Mouse (Mus musculus) cerebellum, adult 9-11 months (tissue): Measurements from ENCODE around the gene Anks4b.

Experiments
- DNase-seq: peaks from one replicate; pipeline ENCODE4 v3.0.0; 2022

Gene Anks4b

DNA sequence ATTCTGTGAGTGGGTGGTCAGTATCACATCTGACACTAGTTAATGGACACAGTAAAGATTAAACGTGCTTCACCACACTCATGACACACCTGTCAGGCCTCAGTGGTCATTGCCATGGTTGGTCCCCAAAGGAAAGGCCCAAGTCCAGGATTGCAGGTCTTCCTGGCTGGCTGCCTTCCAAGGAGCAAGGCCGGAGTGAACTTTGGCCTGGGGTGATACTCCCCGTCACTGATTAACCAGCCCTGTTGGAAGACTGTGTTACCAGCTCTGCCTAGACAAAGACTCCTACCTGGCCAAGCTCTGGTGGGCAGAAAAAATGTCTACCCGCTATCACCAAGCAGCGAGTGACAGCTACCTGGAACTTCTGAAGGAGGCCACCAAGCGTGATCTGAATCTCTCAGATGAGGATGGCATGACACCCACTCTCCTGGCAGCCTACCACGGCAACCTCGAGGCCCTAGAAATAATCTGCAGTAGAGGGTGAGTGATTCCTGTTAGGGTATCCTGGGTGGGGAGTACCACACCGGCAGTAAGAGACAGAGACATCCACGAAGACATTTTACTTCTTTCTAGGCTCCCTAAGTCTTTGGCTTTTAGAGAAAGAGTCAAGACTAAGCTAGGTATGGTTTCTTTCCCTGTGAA is at the start of gene Anks4b:
Gene Anks4b, plus strand, starts transcription at position 256 of the 642 bp plus-strand sequence.
- no peak for DNase-seq

DNA sequence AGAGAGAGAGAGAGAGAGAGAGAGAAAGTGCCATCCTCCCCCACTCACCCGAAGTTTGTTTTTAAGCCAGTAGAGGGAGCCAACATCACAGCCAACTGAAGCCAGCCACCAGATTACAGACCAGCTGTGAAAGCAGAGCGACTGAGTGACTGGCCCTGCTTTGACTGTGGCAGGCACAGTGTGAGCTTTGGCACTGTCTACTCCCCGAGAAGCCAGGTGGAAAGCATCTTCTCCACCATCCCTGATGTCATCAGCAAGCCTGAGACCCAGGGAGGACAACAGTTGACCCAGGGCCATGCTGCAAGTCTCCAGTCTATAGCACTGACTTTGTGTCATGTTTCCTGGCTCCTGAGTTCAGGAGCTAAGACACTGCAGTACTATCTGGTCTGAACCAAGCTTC is 48.8 kb upstream of the Anks4b start:
- peak; percentile 57 for DNase-seq

DNA sequence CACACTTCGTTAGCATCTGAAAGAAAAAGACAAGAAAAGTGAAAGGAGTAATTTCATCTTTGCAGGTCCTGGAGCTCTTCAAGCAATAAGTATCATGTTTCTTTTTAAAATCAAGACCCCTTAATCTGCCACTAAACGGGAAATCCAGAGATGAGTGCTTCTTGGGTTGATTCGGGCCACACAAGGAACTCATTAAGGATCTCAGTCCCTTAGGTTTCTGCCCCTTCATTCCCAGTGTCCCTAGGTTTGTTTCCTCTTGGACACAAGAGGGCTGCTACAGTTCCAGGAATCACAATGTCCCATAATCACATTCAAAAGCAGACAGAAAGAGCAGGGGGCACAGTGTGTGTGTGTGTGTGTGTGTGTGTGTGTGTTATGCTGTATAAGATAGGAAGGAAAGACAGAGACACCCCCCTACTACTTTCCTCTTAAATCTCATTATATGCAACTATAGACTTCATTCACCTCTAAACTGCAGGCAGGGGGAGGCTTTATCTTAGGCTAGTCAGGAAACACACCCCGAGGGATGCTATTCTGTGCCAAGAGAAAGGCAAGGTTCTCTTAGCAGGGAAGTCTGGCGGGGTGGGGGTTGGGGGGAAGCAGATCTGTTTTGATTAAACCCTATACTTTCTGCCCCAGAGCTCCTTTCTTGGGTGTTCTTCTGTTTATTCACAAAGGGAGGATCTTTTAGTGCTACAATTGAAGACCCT is 46.5 kb upstream of the Anks4b start:
- DNase-seq: no peak

DNA sequence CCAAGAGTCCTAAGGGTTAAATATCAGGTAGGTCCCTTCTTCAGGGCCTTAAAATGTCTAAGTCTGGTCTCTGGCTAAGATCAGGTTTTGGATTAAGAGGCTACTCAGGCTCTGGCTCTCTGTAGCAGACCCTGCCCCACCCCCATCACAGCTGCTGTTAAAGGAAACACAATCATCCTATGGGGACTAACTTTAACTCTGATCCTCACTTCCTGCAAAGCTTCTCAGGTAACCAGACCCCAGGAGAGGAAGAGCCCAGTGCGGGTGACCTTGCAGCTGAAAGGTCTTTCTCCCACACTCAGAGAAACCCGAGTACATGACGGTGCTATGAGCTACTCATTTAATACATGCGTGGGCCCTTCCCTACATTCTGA is 46.0 kb upstream of the Anks4b start:
- no peak for DNase-seq

DNA sequence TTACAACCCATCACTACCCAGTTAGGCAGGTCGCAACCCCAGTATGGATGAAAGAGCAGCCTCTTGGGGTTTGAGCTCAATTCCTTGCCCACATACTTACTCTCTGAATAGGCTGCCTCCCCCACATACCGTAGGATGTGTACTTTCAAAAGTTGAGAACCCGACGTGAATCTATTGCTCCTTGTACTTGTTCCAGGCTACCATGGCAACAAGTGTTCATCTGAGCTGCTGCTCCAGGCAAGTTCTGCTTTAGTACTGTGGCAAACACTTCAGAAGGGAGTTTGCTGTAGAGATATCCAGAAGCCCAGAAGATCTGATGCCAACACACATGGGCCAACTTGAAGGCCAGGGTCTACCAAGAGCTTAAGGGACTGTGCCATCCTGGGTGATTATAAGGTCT is 44.7 kb upstream of the Anks4b start:
- no peak for DNase-seq

DNA sequence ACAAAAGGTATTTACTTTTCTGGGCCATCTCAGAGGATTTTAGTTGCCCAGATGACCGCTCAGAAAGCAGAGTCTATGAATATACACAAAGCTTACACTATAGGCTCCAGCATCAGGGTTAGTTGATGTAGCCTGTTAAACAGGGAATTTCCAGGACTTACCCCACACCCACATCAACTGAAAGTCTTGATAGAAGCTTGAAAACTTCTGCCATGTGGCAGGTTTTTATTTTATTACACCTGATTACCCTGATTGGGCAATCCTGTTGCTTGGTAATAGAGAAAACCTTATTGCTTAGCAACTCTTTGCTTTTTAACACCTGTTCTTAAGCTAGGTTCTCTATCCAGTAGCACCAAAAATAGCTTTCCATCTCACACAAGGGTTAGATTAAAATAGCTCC is 30.9 kb upstream of the Anks4b start:
- DNase-seq: no peak

DNA sequence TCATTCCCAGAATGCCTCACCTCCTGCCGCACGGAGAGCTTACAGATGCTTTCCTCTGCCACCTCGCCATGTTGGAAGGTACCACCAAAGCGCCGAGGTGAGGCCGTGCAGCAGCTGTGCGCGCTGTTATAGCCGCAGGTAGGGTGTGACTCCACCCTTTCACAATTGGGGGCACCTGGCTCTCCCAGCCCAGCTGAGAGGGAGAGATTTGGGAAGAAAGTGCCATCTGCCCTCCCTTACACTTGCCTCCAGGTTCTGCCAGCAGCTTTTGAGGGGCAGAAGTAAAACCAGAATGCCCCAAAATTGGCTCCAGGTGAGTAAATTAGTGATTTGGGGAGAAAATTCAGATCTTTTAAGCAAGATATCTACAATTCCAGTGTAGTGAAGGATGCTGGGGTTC is 28.5 kb upstream of the Anks4b start, which contains the start of gene Zp2:
Gene Zp2, minus strand, starts transcription at position 101 of the 400 bp plus-strand sequence.
- DNase-seq: no peak

DNA sequence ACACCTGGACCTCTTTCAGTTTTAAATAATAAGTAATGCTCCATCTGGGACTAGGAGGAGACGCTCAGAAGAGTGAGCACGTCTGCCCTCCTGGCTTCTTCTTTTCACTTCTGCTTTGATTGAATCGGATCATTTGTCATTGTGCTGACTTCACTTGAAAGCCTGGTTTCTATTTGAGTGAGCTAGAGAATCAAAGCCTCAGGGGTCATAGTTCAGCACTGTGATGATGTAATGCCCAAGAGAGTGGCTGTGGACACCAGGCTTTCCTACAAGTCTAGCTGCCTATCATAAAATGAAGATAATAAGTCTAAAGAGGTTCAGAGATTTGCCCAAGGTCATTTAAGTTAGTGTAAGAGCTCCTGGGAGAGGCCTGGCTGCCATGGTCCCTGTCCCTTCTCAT is 23.4 kb upstream of the Anks4b start:
- DNase-seq: no peak

DNA sequence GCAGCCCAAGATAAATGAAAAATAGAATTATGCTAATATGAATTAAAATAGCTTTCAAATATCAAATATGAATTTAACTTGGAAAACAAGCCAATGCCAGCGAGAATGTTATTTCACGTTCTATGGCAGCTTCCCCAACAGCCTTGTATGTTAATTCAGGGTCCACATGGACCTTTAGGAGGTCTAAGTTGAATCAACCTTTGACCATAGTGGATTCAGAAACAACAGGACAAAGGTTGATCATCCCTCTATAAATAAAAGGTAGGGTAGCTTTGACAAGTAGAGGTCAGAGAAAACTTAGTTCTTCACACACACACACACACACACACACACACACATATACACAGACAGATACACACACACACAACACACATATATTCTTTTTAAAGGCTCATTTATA is 22.8 kb upstream of the Anks4b start:
- no peak for DNase-seq

DNA sequence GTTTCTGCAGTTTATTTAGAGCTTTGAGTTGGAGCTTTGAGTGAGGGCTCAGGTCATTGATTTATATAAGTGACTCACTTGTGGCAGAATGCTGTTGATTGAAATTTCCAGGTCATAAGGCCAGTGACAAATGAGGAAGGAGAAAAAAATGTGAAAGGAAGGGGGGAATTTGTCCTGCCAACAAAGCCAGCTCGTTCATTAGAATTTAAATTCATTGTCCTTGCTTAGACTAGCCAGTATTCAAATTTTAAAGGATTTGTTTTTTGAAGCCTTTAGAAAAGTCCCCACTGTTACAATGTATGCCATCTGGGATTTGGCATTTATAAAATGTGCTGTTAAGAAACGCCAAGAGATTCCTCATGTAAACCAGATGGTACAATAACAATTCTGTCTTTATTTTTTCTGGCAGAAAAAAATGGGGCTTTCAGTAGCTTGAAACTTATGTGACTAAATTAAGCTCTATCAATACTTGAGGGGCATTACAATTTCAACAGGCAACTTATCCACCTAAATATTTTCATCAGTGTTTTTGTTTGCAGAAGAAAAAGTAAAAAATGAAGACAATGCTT is 16.7 kb upstream of the Anks4b start:
- DNase-seq: no peak

DNA sequence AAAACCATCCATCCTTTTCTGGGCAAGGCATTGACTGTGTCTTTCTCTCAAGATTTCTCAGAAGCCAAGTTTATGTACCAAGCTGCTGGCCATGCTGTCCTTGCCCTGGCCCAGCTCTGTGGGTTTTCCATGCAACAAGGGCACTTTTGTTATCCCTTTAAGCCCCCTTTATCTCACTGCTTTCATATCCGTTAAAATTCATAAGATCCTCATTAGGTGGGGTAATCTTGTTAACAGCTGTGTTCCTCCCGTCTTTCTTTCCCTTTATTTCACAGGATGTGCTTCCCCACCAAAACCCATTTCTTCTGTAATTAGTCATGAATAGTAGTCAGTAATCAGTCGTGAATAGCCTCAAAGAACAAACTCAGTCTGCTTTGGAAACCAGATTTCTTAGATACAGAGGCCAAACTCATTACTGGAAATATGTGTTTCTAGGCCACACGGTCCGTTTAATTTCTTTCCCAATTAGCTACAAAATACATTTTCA is 16.0 kb upstream of the Anks4b start:
- no peak for DNase-seq

DNA sequence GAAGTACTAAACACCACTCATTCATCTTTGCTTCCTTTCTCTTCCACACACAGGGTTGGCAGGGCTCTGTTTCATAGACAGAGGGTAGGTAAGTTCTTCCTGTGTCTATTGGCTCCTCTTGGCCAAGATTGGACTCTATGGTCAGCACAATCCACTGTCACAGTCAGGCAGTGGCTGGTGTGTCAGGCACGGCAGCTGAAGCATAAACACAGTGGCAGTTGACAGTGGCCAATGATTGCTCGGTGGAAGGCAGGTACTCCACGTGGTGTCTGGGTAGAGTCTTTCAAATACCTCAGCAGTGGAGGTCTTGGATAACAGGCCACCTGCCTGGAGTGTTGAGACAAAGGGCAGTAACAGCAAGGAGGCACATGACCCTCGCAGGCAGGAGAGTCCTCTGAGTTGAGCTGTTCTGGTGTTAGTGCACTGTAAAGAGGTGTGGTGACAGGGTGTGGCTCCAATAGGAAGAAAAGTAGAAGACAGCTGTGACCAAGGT is 15.5 kb upstream of the Anks4b start:
- no peak for DNase-seq

DNA sequence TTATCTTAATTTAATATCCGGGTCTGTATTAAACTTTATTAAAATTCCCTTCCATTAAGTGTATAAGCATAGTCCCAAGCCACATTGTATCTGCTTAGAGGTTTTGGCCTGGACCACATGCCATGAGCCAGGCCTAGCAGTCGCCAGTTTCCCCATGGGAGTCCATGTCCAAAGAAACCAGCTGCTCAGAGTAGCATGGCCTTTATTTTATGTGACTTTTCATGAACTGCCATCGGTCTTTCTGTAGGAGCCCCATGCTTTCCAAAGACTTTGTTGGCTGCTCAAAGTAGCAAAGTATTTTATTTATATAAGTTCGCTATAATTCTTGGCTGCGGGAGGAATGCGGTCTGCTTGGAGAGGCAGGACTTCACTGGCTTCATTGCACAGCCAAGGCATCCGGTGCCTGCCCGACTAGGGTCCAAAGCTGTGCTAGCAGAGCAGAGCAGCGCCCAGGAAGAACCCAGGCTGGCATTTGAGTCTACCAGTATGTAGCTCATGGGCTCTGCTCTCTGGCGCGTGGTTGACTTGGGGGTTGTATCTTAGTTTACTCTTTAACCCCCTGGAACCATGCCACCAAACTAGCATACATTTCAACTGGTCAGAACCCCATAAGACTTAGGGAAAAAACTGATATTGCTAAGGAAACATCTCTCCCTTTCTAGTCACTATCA is 9.9 kb upstream of the Anks4b start:
- DNase-seq: no peak

DNA sequence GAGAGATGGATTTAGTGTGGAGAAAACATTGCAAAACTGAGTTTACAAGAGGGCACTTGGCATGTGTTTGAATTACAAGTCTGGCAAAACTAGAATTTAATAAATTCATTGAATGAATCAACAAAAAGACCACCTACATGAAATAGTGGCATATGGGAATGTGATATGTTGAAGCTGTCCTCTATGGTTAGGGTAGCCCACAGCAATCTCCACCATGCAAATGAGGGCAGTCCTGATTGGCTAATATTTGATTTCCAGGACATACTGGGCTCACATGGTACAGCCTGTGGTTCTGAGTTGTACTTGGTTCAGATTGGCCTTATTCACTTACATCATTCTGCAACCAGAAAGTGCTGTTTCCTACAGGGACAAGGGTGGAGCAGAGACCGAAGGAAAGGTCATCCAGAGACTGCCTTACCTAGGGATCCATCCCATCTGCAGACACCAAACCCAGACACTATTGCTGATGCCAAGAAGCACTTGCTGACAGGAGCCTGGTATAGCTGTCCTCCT is 1.4 kb upstream of the Anks4b start:
- no peak for DNase-seq

DNA sequence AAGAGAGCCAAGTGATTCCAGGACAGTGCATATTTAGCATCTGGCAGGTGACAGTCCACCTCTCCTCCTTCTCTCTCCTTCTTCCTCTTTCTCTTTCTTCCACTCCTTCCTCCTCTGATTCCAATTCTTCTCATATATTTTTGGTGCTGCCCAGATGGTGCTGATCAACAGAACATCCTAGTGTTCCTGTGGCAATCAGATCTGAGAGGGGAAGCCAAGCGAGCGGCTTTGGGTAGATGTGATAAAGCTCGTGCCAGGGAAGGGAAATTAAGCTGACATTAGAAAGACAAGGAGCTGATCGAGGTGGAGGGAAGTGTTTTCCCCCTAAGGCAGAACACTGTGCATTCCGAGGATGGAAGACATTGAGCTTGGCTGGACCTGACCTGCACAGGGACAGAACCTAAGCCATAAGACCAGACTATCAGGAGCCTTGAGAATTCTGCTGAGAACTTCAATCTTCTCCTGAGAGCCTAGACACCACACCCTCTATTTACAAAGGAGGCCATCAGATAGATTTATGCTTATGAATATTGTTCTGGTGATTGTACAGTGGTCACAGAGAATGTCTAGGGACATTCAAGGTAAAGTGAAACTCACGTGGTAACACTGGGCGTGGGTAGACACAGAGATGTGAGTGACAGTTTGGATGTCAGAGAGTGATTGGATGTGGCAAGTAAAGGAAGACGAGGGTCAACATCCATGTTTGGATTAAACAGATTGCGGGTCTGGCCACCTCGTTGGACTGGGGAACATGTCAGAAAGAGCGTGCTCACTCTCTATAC is 1.3 kb downstream of the Anks4b start:
- no peak for DNase-seq

DNA sequence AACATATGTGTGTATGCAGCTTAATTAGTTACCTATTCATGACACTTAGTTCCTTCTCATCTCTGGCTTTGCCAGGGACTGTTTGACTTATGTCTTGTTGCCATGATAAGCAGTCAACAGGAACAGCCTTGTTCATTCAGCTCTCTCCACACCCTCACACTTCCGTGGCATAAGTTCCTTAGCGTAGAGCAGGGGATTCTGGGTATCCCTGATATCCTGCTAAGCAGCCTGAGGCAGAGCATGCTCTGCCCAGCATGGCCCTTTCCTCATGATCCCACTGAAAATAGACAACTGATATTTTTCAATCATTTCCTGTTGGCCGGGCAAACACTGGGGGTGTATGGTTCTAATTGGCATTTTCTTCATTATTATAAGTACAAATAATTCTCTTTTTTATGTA is 4.0 kb downstream of the Anks4b start:
- no peak for DNase-seq

DNA sequence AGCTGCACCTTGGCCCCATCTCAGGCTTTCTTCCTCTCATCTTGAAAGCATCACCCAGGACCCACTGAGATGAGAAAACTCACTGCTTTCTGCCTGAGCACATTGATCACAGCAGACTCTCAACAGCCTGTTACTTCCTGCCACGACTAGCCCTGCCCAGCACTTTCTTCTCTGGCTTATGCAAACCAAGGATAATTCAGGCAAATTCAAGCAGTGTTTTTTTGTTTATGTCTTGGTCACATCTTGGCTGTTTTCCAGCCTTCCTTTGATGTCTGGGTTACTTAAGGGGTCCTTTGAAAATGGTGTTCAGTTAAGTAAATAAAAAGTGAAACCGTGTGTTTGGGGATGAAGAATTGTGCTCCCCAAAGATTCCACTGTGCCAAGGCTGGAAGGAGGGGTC is 5.3 kb downstream of the Anks4b start:
- DNase-seq: no peak

DNA sequence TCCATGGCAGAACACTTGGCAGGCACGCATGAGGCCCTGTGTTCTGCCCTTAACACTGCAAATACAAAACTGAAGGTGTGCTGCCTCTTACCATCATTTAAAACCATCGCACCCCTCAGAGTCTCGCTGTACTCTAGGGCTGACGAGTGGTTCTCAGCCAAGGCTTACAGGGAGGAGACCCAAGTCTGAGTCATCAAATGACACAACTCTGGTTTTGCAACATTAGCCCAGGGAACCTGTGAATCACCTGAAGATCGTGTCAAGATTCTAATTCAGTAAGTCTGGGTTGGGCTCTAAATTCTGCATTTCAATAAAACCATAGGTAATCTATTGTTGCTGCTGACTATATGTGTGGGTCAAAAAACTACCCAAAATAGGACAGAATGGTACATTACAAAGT is 6.9 kb downstream of the Anks4b start:
- no peak for DNase-seq

DNA sequence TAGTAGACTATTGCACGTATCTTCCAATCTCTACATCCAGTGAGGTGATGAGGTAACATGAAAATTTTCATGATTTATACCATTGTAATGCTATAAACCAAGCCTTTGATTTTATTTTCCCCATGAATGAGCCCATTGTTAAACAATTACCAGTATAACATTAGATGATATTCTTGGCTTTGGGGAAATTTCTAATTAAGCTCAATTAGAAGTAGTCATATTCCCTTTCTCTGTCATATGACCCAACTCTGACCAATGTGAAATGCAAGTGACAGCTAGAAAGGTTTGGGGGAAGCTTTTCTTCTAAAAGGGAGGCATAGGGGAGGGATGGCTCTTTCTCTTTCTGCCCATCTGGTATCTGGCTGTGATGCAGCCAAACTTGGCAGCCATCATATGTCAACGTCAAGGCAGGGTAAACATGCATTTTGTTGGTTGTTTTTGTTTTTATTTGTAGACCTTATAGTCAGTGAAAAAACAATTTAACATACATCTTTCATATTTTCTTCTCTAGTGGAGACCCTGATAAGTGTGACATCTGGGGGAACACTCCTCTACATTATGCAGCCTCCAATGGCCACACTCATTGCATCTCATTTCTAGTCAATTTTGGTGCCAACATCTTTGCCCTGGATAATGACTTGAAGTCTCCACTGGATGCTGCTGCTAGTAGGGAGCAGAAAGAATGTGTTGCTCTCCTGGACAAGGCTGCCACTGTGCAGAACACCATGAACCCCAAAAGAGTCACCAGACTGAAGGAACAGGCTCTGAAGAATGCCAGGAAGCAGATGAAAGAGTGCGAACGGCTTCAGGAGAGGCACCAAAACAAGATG is 8.0 kb downstream of the Anks4b start:
- no peak for DNase-seq

DNA sequence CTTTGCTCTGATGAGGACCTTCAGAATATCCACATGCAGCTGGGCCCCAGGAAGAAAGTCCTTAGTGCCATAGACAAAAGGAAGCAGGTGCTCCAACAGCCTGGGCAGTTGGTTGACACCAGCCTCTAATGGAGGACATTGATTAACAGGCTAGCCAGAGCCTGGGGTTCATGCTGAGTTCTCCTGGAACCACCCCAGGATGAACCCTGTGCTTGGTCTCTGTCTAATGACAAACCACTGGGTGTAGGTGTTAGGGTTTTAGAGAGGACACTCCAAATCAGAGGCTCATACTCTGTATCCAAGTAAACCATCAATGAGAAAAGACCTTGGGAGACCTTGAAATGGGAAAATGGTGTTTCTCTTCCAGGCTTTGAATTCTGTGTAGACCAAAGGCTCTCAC is 9.2 kb downstream of the Anks4b start:
- DNase-seq: no peak

DNA sequence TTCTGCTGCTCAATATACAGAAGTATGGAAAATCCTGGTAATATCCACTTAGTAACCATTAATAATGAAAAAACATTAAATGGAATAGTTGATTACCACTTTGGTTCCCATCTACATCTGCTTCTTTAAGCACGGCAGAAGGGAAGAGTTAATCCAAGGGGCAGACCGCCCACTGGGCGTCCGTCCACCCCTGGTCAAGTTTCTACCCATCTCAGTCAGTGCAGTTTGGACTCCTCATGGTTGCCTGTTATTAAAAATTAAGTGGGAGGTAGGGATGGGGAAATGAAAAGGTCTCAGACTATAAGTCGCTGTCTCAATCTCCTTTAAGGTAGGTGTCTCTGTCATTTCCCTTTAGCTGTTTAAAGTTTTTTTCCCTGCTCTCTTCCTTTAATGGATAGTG is 15.3 kb downstream of the Anks4b start:
- DNase-seq: no peak
